Mouse (Mus musculus): ENCODE data around the gene Rrp8.

The Rrp8 gene

DNA sequence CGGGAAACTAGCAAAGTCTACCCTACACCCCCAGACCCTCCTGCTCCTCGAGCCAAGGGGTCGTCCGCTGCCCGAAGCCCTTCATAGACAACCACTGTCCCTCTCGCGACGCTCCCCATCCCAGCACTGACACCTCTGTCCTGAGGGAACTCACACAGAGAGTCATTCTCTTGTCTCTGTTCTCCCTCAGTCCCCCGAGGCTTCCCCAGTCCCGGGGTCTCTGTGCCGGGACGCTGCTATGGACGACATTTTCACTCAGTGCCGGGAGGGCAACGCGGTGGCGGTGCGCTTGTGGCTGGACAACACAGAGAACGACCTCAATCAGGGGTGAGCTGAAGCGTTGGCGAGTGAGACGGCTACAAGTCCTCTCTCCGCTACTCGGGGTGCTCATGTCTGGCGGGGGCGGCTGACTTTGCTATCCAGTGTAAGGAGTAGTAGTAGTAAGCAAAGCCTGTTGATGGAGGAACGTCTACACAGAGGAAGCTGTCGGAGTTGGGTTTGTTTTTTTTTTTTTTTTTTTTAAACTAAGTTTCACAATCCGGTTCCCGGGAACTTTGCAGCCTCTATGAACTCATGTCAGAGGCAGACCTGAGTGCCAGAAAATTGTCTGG lies at the start of gene Rrp8:
Rrp8 (minus strand) TSS at position 475 of the 611 bp plus-strand sequence.
- DNase-seq (ENCODE audit: inconsistent age in 2 of 2, low spot score in 1 of 2) = peak; percentile 72 to 89

DNA sequence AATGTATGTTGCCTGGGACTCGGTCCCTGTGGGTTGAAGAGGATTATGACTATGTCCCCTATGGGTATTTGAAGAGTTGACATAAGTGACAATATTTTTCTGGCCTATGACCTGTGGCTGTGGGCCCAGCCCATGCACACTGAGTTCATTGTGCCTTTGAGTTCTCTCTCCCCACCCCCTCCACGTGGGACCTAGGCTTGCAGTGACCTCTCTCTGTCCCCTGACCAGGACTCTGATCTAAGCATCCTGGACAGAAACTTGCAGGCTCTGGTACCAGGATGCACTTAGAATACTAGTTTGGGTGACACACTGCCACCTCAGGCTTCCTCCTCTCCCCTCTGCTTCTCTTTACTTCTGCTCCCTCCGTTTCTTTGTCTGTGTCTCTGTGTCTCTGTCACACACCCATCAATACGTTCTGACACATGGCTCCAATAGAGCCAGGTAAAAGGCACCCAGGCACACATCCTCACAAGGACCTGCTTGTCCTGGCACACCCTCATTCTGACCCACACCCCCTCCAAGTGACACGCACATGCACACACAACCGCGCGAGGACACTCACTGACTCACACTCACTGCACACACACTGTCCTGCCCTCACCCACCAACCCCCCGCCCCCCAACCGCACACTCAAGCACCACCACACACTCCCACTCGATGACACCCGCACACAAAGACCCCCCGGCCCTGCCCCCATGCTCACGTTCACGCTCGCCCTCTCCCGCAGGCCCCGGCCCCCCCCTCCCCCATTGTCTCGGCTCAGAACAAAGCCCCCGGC lies 49.5 kb upstream of the Rrp8 start:
- no peak for DNase-seq (ENCODE audit: inconsistent age in 2 of 2, low spot score in 1 of 2)

DNA sequence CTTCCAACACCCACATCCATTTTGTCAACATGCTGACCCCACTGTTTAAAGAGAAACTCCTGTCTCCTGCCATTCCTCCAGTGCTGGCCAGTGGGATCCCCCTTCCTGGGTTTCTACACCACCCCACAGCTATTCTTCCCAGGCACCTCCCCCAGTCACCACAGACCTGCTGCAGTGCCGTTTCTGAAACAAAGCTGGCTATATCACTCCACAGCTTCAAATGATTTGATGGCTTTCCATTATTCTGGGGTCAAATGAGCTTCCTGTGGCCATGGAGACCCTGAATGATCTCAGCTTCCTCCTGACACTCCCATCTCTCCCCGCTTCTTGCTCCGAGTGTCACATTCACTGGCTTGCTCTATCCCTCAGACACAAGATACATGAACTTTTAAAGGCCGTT lies 47.4 kb upstream of the Rrp8 start:
- no peak for DNase-seq (ENCODE audit: inconsistent age in 2 of 2, low spot score in 1 of 2)

DNA sequence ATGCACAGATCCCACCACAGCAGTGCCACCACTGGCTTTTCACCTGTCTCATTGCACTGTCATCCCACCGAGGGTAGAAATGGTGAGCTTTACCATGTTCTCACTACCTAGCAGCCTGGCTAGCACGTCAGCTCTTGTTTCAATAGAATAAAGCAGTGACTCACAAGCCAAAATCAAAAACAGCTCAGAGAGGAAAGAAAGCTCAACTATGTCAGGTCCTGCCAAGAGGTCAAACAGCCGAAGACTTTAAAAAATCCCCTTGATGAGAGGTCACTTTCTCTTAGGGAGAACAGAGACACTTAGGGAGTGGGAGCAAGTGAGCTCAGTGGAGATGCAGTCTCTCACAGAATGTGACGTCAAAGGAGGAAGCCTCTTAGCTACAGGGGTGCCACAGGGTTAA lies 46.7 kb upstream of the Rrp8 start:
- no peak for DNase-seq (ENCODE audit: inconsistent age in 2 of 2, low spot score in 1 of 2)

DNA sequence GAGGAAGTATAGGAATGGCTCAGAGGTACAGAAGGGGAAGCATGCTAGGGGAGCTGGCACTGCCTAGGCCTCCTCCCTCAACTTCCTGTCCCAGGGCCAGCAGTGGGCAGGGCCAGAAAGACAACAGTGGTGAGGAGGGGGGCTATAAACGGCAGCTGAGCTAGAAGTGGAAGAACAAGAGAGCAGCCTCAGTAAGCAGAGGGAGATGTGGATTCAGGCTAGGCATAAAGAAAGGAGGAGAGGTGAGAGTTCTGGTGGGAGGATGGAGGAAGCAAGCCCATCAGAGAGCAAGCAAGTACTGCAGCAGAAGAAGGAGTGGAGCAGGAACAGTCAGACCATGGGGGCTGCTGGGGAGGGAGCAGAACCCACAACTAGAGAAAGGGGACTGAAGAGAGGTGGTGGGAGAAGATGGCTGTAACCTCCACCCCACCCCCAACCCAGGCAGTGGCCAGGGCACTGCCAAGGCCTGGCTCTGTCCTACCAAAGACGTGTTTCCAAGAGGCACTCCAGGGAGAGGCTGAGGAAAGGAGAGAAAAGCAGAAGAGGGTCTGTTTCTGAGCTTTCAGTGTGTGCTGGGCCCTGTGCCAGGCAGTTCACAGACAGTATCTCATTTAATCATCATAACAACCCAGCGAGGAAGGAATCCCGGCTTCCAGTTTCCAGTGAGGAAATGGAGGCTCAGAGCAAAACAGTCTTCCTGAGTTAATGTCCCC lies 41.5 kb upstream of the Rrp8 start:
- DNase-seq (ENCODE audit: inconsistent age in 2 of 2, low spot score in 1 of 2) = peak in 1 of 2 experiments; percentile 55

DNA sequence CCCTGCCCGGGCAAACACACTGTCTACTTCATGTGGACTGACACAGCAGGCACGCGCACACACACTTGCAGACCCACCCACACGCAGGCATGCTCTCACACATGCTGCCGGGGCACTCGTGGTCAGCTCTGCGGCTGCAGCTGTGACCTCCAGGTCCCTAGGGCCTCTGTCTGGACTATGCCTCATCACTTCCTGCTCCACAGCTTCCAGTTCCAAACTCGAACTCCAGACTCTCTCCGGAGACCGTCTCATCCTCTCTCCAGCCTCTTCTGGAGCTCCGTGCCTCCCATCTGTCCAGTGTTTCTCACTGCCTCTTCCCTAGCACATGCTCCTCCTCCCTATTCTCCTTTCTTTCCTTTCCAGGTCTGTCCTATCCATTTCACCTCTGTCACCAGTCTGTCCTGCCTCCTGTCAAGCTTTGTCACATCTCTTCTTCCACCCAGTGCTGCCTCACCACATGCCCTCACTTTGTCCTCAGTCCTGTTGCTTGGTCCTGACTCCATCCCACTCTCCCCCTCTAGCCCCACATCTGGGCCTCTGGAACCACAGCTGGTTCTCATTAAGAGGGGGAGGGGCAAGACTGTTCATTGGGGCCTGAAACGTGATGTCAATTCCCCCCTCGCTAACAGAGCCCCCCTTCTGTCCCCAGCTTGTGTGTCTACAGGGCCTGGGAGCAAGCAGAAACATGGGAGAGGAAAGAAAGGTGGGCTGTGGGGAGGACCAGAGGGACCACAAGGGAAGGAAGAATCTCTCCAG lies 40.8 kb upstream of the Rrp8 start:
- DNase-seq (ENCODE audit: inconsistent age in 2 of 2, low spot score in 1 of 2) = peak; percentile 52 to 67

DNA sequence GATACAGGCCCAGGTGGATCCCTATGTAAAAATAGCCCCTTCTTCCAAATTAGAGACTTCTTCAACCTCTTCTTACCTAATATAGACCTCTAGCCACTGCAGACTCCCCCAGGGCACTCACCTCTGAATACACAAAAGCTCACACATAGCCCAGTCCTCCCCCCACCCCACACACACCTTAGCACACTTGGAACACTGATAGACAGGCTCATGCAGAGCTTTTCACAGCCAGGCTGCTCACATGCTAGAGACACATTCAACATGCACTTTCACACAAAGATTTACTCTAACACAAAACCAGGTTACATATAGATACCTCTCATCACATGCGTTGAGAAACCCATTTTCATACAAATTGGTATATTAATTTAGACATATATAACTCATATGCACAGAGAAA lies 40.1 kb upstream of the Rrp8 start:
- no peak for DNase-seq (ENCODE audit: inconsistent age in 2 of 2, low spot score in 1 of 2)

DNA sequence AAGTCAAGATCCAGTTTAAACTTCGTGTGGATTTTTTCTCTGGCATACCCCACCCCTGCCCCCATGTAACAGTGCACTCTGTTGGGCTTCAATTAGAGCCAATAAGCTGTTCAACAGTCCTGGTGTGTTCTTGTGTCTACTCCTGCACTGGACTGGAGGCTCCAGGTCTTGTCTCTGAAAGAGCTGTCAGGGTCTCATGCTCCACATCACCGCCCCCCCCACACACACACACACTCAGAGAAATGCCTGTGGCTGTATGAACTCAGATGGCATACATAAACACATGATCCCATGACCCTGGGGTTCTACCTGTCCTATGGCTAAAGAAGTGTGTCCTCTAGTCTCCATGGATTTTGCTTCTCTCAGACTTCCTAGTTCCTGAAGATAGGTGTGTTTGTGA lies 38.8 kb upstream of the Rrp8 start:
- no peak for DNase-seq (ENCODE audit: inconsistent age in 2 of 2, low spot score in 1 of 2)

DNA sequence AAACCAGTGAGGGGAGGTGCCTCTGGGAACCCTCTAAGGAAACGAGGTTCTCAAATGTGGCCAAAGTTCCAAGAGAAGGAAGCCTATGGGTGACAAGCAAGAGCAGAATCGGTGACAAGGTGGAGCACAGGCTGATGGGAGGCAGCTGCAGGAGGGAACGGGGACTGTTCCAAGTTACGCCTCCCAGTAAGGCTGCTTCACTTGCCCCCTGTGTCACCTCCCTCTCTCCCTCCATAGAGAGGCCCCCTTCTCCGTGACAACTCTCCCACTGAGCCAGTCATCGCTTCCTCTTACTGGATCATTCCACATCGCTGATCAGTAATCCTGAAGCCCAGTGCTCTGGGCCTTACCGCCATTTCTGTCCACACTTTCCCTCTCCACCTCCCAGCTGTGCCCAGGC lies 37.5 kb upstream of the Rrp8 start:
- no peak for DNase-seq (ENCODE audit: inconsistent age in 2 of 2, low spot score in 1 of 2)

DNA sequence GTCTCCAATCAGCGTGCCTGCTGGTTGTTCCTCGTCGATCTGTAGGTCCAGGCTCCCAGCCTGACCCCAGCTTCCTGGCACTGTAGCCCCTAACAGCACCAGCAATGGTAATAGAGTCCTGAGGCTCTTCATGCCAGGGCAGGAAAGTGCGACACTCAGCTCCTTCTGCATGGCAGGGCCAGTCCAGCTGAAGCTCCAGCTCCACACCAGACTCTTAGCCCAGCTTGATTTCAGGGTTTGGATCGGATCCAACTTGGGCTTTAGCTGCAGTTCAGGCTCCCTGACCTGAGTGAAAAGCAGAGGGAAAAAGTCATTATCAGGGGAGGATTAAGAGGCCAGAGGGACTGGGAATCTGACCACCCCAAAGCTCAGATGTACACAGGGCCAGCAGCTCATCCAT lies 35.9 kb upstream of the Rrp8 start:
- no peak for DNase-seq (ENCODE audit: inconsistent age in 2 of 2, low spot score in 1 of 2)

DNA sequence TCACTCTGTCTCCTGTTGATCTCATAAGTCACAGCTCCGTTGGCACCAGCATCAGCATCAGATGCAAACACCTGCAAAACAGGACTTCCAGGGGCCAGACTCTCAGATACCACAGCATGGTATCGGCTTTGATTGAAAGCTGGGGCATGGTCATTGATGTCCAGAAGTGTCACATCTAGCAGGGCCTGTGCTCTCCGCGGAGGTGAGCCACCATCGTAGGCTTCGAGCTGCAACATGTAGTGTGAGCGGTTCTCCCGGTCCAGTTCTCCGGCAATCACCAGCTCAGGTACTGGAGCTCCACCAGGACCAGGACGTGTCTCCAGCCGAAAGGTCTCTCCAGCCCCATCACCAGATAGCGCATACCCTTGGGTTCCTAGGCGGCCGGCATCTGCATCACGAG lies 35.1 kb upstream of the Rrp8 start:
- no peak for DNase-seq (ENCODE audit: inconsistent age in 2 of 2, low spot score in 1 of 2)

DNA sequence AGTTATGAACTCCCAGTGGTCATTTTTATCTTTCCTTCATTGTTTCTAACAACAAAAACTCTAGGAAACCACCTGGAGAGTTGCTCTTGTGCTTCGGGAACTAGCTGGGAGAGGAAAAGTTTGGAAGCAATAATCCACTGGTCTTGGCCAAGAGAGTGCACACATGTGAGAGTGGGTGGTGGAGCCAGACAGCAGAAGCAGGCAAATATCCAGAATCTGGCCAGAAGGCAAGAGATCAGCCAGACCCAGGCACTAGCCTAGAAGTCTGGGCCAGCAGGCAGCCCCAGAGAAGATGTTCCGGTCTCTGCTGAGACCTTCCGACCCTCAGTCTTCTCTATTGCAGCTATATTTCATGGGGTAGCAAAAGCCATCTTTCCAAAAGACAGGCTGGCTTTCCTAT lies 32.8 kb upstream of the Rrp8 start:
- no peak for DNase-seq (ENCODE audit: inconsistent age in 2 of 2, low spot score in 1 of 2)

DNA sequence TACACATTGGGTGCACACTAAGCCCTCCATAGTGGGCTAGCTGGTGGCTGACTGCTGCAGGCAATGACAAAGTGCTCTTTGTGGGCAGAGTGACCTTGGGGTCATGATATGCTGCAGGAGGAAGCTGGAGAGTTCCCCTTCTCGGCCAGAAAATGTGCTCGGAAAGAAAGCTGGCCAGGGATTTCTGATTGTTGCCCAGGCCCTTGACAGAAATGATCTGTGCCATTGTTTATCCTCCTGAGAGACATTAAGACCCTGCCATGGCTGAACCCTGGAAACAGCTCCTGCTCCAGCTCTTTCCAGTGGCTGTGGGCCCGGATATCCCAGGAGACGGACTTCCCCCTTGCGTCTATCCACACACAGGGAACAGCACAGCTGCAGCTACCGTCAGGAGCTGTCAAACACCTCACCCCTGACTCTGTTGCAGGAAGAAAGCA lies 30.6 kb upstream of the Rrp8 start:
- peak in 1 of 2 experiments; percentile 64 for DNase-seq (ENCODE audit: inconsistent age in 2 of 2, low spot score in 1 of 2)

DNA sequence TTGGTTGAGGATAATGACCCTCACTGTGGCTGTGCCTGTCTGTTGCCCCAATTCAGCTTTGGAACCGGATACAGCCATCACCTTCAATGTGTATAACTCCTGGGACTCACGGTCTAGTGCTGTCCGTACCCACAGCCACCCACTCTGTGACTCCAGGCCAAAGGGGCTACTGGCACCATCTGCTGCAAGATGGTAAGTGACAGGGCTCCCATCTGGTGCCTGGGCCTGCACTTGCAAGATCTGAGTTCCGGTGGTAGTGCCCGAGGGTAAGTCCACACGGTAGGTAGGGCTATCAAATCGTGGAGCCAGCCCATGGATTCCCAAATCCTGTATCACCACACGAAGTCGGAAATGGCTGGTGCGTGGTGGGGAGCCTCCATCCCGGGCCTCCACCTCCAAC lies 27.1 kb upstream of the Rrp8 start:
- DNase-seq (ENCODE audit: inconsistent age in 2 of 2, low spot score in 1 of 2) = no peak

DNA sequence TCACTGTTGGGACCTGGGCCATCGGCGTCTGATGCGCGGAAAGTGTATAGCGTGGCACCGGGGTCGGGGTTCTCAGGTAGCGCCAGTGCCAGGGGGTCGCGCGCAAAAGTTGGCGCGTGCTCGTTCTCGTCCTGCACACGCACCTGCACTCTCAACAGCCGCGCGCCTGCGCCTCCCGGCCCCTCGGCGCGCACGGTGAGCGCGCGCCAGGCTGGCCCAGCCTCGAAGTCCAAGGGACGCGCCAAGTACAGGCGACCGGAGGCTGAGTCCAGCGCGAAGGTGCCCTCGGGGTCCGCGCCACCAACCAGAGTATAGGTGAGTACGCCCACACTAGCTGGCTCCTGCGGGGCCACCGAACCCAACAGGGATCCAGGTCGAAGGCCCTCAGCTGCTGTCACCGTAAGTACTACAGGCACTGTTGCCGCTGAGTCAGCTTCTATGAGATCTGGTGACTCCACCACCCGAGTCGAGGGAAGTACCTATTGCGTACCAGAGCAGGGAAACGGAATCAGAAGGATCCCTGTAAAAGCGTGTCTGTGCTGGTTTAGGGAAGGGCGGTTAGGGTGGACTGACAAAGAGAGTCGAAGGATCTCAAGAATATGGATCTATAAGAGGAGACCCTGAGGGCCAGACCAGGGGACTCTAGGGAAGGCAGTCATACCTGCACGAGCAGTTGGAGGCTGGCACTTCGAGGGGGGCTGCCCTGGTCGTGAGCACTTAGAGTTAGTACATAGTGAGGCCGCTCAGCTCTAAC lies 25.5 kb upstream of the Rrp8 start:
- no peak for DNase-seq (ENCODE audit: inconsistent age in 2 of 2, low spot score in 1 of 2)

DNA sequence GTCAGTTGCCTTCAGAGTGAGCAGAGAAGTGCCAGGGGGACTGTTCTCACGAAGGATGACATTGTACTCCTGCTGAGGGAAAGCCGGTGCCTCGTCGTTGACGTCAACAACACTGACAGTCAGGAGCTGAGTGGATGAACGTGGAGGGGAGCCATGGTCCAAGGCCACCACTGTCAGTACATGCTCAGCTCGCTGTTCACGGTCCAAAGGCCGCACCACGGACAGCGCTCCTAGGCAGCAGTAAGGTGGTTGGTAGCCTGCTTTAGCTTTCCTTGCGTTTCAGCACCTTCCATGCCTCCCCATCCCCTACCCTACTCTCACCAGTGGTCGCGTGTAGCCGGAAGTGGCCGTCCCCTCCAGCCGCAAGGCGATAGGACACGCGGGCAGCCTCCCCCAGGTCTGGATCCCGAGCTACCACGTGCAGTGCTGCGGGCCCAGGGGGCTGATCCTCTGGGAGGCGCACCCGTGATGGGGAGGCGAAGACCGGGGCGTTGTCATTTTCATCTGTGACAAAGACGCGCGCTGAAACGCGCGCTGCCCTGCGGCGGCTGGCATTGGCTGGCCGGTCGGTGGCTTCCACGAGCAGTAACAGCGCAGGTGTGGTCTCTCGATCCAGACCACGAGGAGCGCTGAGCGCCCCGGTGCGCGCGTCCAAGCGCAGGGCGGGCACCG lies 24.8 kb upstream of the Rrp8 start:
- peak in 1 of 2 experiments; percentile 54 for DNase-seq (ENCODE audit: inconsistent age in 2 of 2, low spot score in 1 of 2)

DNA sequence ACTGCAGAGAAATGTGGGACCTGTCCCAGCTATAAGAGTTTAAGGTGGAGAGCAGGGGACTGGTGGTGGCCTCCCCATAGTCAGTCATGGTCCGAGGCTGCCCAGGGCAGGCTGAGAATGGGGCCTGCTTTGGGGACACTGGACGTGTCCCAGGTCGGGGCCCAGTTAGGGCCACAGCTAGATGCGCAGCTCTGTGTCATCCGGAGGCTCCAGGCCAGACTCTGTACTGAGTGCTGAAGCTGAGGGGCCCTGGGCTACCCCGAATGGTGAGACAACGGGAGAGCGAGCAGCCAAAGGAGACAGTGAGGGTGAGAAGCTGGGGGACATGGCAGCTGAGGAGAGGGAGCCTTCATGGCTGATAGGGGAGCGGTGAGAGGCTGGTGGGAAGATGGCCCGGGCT lies 16.1 kb upstream of the Rrp8 start:
- no peak for DNase-seq (ENCODE audit: inconsistent age in 2 of 2, low spot score in 1 of 2)

DNA sequence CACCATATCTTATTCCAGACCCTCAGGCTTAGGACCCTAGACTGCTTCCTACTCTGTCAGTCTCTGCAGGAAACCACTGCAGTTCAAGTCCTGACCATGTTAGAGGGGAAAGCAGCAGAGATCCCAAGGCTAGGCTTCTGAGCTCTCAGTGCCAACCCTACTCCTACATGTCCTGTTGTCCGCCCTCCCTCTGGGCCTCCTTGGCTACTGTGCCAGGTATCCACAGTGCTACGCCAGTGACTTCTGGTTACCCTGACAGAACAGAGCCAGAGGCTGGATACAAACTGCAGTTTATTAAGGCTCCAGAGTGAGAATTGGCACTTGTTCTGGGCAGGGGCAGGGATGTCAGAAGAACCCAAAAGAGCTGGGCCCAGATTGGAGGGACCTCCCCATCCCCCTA lies 15.5 kb upstream of the Rrp8 start:
- peak in 1 of 2 experiments; percentile 51 for DNase-seq (ENCODE audit: inconsistent age in 2 of 2, low spot score in 1 of 2)

DNA sequence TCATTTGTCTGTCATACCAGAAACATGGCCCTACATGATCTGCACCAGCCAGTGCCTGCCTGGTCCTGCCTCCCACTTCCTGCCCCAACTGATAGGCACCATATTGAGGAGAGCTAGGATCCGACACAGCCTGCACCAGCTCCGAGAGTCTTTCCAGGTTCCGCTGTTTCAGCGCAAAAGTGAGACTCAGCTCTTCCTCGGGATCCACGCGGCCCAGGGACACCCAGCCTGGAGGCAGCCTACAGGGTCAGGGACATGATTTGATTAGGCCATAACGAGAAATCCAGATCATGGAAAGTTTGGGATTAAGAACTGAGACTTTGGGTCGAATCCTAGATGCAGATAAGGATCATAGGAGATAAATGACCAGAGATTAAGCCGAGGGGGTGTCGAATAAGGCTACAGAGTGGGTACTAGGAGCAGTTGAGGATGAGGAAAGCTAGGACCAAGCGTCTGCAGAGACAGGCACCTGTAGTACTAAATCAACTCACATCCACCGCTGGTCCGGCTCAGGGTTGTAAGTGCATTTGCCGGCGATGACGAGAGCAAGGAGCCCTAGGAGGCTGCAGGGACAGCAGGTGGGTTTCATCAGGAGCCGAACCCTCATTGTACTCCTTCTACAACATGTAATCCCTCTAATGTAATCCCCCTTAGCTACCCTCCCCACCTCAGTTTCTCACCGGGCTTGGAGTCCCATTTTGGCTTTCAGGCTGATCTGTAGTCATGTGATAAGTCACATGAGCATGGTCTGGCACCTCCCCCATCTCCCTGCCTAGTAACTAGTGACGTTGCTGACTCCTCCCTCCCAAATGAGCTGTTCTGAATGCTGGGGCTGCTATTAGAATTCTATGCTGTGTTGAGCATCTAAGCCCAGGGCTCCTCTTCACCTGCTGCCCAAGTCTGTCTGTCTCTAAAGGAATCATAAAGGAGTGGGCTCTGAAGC lies 14.6 kb upstream of the Rrp8 start, which contains the start of gene Tpp1:
Tpp1 (minus strand) TSS at position 745 of the 943 bp plus-strand sequence.
- DNase-seq (ENCODE audit: inconsistent age in 2 of 2, low spot score in 1 of 2) = peak; percentile 92 to 98
